ENCODE assay signal across 9 mouse cellular contexts in genomic region chr11:98762756-98763501, GRCm38 (mm10). TPM values are rescaled to one million over a fixed set of nuclear protein-coding genes. Genes with fewer than 3 reads are reported as not detected.
DNase-seq lines count a peak whose midpoint lies in the region; ATAC-seq and TF ChIP-seq lines count a peak whose summit lies in the region.
"Had no signal": no experiment of that assay in that cellular context is flagged by ENCODE, and none has a peak within 500 bp of the region (broad histone marks: within the 10 kb centered on the region; RNA-seq: fewer than 3 reads in every experiment).

No protein-coding gene starts in this region.

- peak overlapping the region; percentile 61 for H3K27ac ChIP-seq in left cerebral cortex, adult 2 months
- H3K27ac ChIP-seq in liver, embryonic 14.5 days, result no peak overlapping the region
- no peak overlapping the region for H3K27ac ChIP-seq in forebrain, embryonic 16.5 days (ENCODE audit: low read length)
- H3K27ac ChIP-seq: midbrain, embryonic 12.5 days had no signal

- H3K36me3 ChIP-seq in liver, embryonic 14.5 days (replicated peaks; ENCODE audit: control insufficient read depth, insufficient read depth, low read depth), result peaks cover 14% of the 10 kb centered on the region
- H3K36me3 ChIP-seq in forebrain, embryonic 16.5 days (ENCODE audit: control insufficient read depth, insufficient read depth), result peaks cover 38% of the 10 kb centered on the region

- peaks cover 15 to 16% of the 10 kb centered on the region in 2 experiments for H3K4me1 ChIP-seq in liver, embryonic 14.5 days (replicated peaks; ENCODE audit: control insufficient read depth in 2 of 2, insufficient read depth in 2 of 2, low read length in 1 of 2)
- H3K4me1 ChIP-seq in forebrain, embryonic 16.5 days (replicated peaks; ENCODE audit: control insufficient read depth, insufficient read depth, low read length), result peaks cover 29% of the 10 kb centered on the region

- no peaks in the 10 kb centered on the region for H3K27me3 ChIP-seq in liver, embryonic 14.5 days (ENCODE audit: control insufficient read depth, insufficient read depth, low read length)
- no peaks in the 10 kb centered on the region for H3K27me3 ChIP-seq in forebrain, embryonic 16.5 days (replicated peaks; ENCODE audit: control insufficient read depth, insufficient read depth, low read length)
- H3K27me3 ChIP-seq: midbrain, embryonic 12.5 days had no signal

- no peak overlapping the region for H3K9ac ChIP-seq in liver, embryonic 14.5 days (replicated peaks)
- no peak overlapping the region for H3K9ac ChIP-seq in forebrain, embryonic 16.5 days (replicated peaks; ENCODE audit: low read depth, low read length)
- H3K9ac ChIP-seq: midbrain, embryonic 12.5 days had no signal

- H3K4me2 ChIP-seq in liver, embryonic 14.5 days (ENCODE audit: low read depth), result no peak overlapping the region
- no peak overlapping the region for H3K4me2 ChIP-seq in forebrain, embryonic 16.5 days (ENCODE audit: low read length)
- H3K4me2 ChIP-seq: midbrain, embryonic 12.5 days had no signal

- intact Hi-C loops in left cerebral cortex, adult 2 months (cut with DNase I), result no loop called here
- intact Hi-C loops in left cerebral cortex, postnatal 4 days (cut with DNase I), result no loop called here

- peak; percentile 60 for TF ChIP-seq CTCF in left cerebral cortex, adult 2 months (IDR thresholded peaks at IDR 0.05)
- TF ChIP-seq CTCF in liver, embryonic 14.5 days (IDR thresholded peaks at IDR 0.05; ENCODE audit: low read depth), result peak; percentile 63

- H3K9me3 ChIP-seq in liver, embryonic 14.5 days (ENCODE audit: control insufficient read depth, low read length), result no peaks in the 10 kb centered on the region
- H3K9me3 ChIP-seq in forebrain, embryonic 16.5 days (ENCODE audit: control insufficient read depth, low read length), result no peaks in the 10 kb centered on the region
- H3K9me3 ChIP-seq: midbrain, embryonic 12.5 days had no signal

- peak; percentile 31 for DNase-seq in cerebellum, adult 11-12 months
- no peak for DNase-seq in cerebellum, adult 11 months
- DNase-seq in left cerebral cortex, adult 2 months (ENCODE audit: extremely low spot score in 1 of 2, low spot score in 2 of 2), result peak; percentile 55 to 65
- no peak for DNase-seq in left cerebral cortex, postnatal 4 days
- DNase-seq in liver, embryonic 14.5 days (ENCODE audit: low read depth in 3 of 3, low spot score in 3 of 3), result no peak
- no peak for DNase-seq in spleen, adult 12 weeks (ENCODE audit: low spot score)

- 0 out of 2 replicates have a peak, but pooled peaks have one; percentile 31 for ATAC-seq in erythroblast, adult 5-6 weeks (replicated peaks; ENCODE audit: low FRiP score, poor library complexity, severe bottlenecking)
- no peak for ATAC-seq in liver, embryonic 14.5 days (ENCODE audit: insufficient read depth)
- ATAC-seq in forebrain, embryonic 16.5 days, result no peak

- TF ChIP-seq EP300 in liver, embryonic 14.5 days (IDR thresholded peaks at IDR 0.05; ENCODE audit: low read depth), result no peak

- no peak overlapping the region for H3K4me3 ChIP-seq in left cerebral cortex, adult 2 months
- no peak overlapping the region for H3K4me3 ChIP-seq in liver, embryonic 14.5 days (ENCODE audit: insufficient read depth in 1 of 2, low read depth in 2 of 2, low read length in 2 of 2)
- H3K4me3 ChIP-seq in forebrain, embryonic 16.5 days (replicated peaks; ENCODE audit: low read length), result no peak overlapping the region
- H3K4me3 ChIP-seq: midbrain, embryonic 12.5 days had no signal

- 66% methylated on average over 17 of the region's 17 CpGs for WGBS in liver, embryonic 14.5 days (ENCODE audit: insufficient replicate concordance)
- WGBS in forebrain, embryonic 16.5 days, result 64% methylated on average over 17 of the region's 17 CpGs

RNA-seq across cellular contexts. Expression of gene Nr1d1, which starts 12.2 kb away (rescaled TPM):
- total RNA-seq in left cerebral cortex, adult 2 months (2021), result 100 to 1,000 TPM in 1 of 2 experiments, 10 to 100 TPM in 1; 91.9 to 153 TPM
- total RNA-seq in left cerebral cortex, postnatal 4 days (2021), result 10 to 100 TPM; 31.9 TPM
- not detected in 2 replicates for total RNA-seq in erythroblast, adult 5-6 weeks (2015; ENCODE audit: low replicate concordance)
- total RNA-seq in erythroblast, adult 5-6 weeks (2017; ENCODE audit: low replicate concordance), result 0.26 and 0.42 TPM in 2 replicates
- polyA plus RNA-seq in liver, embryonic 14.5 days (2012; rRNA removed), result 0.54 and 0.65 TPM in 2 replicates
- 0.56 and 0.58 TPM in 2 replicates for polyA plus RNA-seq in liver, embryonic 14.5 days (2014; fragmentation: Nextera tagmentation; extraction: Ambion mirVana)
- 3.8 and 4.0 TPM in 2 replicates for polyA plus RNA-seq in forebrain, embryonic 16.5 days (2015; fragmentation: Nextera tagmentation; extraction: Ambion mirVana)

RNA-seq across cellular contexts. Expression of gene Thra, which starts 22.5 kb away (rescaled TPM):
- total RNA-seq in left cerebral cortex, adult 2 months (2021), result 100 to 1,000 TPM; 730 to 768 TPM
- total RNA-seq in left cerebral cortex, postnatal 4 days (2021), result 1,000 to 10,000 TPM; 1,274 to 1,289 TPM
- total RNA-seq in erythroblast, adult 5-6 weeks (2015; ENCODE audit: low replicate concordance), result 1.9 and 5.0 TPM in 2 replicates
- 4.3 and 8.1 TPM in 2 replicates for total RNA-seq in erythroblast, adult 5-6 weeks (2017; ENCODE audit: low replicate concordance)
- 14.6 and 15.6 TPM in 2 replicates for polyA plus RNA-seq in liver, embryonic 14.5 days (2012; rRNA removed)
- polyA plus RNA-seq in liver, embryonic 14.5 days (2014; fragmentation: Nextera tagmentation; extraction: Ambion mirVana), result 8.3 and 10.0 TPM in 2 replicates
- polyA plus RNA-seq in forebrain, embryonic 16.5 days (2015; fragmentation: Nextera tagmentation; extraction: Ambion mirVana), result 177 and 182 TPM in 2 replicates

RNA-seq across cellular contexts. Expression of gene Msl1, which starts 32.4 kb away (rescaled TPM):
- 100 to 1,000 TPM; 178 to 192 TPM for total RNA-seq in left cerebral cortex, adult 2 months (2021)
- total RNA-seq in left cerebral cortex, postnatal 4 days (2021), result 100 to 1,000 TPM; 163 to 166 TPM
- 30.3 and 42.7 TPM in 2 replicates for total RNA-seq in erythroblast, adult 5-6 weeks (2015; ENCODE audit: low replicate concordance)
- total RNA-seq in erythroblast, adult 5-6 weeks (2017; ENCODE audit: low replicate concordance), result 26.1 and 26.3 TPM in 2 replicates
- polyA plus RNA-seq in liver, embryonic 14.5 days (2012; rRNA removed), result 11.5 and 15.8 TPM in 2 replicates
- polyA plus RNA-seq in liver, embryonic 14.5 days (2014; fragmentation: Nextera tagmentation; extraction: Ambion mirVana), result 4.5 and 4.9 TPM in 2 replicates
- polyA plus RNA-seq in forebrain, embryonic 16.5 days (2015; fragmentation: Nextera tagmentation; extraction: Ambion mirVana), result 27.7 and 32.0 TPM in 2 replicates

RNA-seq across cellular contexts. Expression of gene Med24, which starts 33.7 kb away (rescaled TPM):
- 100 to 1,000 TPM; 126 to 134 TPM for total RNA-seq in left cerebral cortex, adult 2 months (2021)
- total RNA-seq in left cerebral cortex, postnatal 4 days (2021), result 10 to 100 TPM; 96.8 to 99.4 TPM
- total RNA-seq in erythroblast, adult 5-6 weeks (2015; ENCODE audit: low replicate concordance), result 8.8 and 17.3 TPM in 2 replicates
- 10.3 and 17.6 TPM in 2 replicates for total RNA-seq in erythroblast, adult 5-6 weeks (2017; ENCODE audit: low replicate concordance)
- polyA plus RNA-seq in liver, embryonic 14.5 days (2012; rRNA removed), result 25.0 and 29.6 TPM in 2 replicates
- polyA plus RNA-seq in liver, embryonic 14.5 days (2014; fragmentation: Nextera tagmentation; extraction: Ambion mirVana), result 21.3 and 25.6 TPM in 2 replicates
- polyA plus RNA-seq in forebrain, embryonic 16.5 days (2015; fragmentation: Nextera tagmentation; extraction: Ambion mirVana), result 88.8 and 93.7 TPM in 2 replicates

RNA-seq across cellular contexts. Expression of gene Casc3, which starts 41.8 kb away (rescaled TPM):
- total RNA-seq in left cerebral cortex, adult 2 months (2021), result 10 to 100 TPM; 53.0 to 57.6 TPM
- total RNA-seq in left cerebral cortex, postnatal 4 days (2021), result 10 to 100 TPM; 61.0 to 67.1 TPM
- total RNA-seq in erythroblast, adult 5-6 weeks (2015; ENCODE audit: low replicate concordance), result 20.0 and 23.6 TPM in 2 replicates
- 15.7 and 26.5 TPM in 2 replicates for total RNA-seq in erythroblast, adult 5-6 weeks (2017; ENCODE audit: low replicate concordance)
- 12.2 and 12.7 TPM in 2 replicates for polyA plus RNA-seq in liver, embryonic 14.5 days (2012; rRNA removed)
- 11.5 and 13.0 TPM in 2 replicates for polyA plus RNA-seq in liver, embryonic 14.5 days (2014; fragmentation: Nextera tagmentation; extraction: Ambion mirVana)
- polyA plus RNA-seq in forebrain, embryonic 16.5 days (2015; fragmentation: Nextera tagmentation; extraction: Ambion mirVana), result 52.5 and 54.6 TPM in 2 replicates

Comparison
In these comparisons a context has a peak if more than half of its experiments do, and no peak if none do; other contexts are left out.
1. DNase-seq: peak in cerebellum, adult 11-12 months (single experiment) and left cerebral cortex, adult 2 months (2 of 2); none in cerebellum, adult 11 months (single experiment), left cerebral cortex, postnatal 4 days (single experiment), liver, embryonic 14.5 days (0 of 3) and spleen, adult 12 weeks (single experiment).
2. RNA of gene Nr1d1, which starts 12.2 kb away (total RNA-seq): 91.9 to 153 TPM in left cerebral cortex, adult 2 months and 31.9 TPM in left cerebral cortex, postnatal 4 days; 0.26 to 0.42 TPM in erythroblast, adult 5-6 weeks; every median in the first group is over 10 times any median in the second.
3. RNA of gene Thra, which starts 22.5 kb away (total RNA-seq): 1,274 to 1,289 TPM in left cerebral cortex, postnatal 4 days and 730 to 768 TPM in left cerebral cortex, adult 2 months; 1.9 to 8.1 TPM in erythroblast, adult 5-6 weeks; every median in the first group is over 10 times any median in the second.